Mouse (Mus musculus): ENCODE results near the gene Gm3646.

The Gm3646 gene

DNA sequence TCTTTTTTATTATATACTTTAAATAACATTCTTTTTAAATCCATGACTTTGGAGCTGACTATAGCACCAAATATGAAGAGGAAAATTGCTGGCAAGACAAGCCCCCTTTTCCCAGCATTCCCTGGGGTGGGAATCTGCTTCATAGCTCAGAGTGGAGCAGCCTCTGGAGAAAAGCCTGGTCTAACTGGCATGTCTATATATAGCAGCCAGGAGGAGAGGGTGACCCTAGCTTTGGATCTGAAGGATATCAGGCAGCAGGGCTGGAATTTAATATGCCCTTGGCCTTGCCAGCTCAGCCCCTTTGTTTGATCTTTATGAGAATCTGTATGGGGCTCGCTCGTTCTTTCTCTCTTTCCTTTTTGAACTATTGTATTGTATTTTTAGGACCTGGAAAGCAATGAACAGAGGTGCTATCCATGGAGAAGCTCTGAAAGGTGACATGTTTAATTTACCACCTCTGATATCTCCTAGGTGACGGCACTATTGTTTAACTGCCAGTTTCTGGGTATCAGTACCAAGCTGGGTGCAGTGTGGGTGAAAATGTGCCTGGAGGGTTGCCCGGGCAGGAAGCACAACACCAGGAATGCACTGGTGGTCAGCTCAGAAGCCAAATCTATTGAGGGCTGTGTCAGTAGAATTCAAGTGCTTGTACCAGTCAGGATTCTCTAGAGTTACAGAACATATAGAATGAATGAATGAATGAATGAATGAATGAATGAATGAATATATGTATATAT is at the start of gene Gm3646:
Gm3646 (minus strand) TSS at position 90 of the 737 bp plus-strand sequence.
- in situ Hi-C loops (cut with MboI; ENCODE audit: unreplicated experiment in 2 of 2), result no loop called here

DNA sequence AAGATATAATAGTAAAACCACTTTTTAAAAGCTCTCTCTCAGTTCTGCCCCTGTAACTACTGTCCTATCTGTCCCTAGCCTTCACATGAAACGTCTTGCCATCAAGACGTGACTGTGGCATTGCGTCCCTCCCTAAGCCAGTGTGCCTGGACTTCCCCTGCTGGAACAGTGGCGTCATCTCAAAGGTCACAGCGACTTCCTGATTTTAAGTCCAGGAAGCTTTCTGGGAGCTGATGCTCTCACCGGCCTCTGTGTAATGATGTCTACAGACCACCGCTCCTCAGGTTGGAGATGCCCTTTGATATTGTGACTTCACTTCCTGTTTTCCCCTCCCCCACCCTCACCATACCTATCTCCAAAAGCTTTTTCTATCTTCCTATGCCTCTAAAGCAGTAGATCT is 41.9 kb upstream of the Gm3646 start:
- in situ Hi-C loops (cut with MboI; ENCODE audit: unreplicated experiment in 2 of 2), result no loop called here

DNA sequence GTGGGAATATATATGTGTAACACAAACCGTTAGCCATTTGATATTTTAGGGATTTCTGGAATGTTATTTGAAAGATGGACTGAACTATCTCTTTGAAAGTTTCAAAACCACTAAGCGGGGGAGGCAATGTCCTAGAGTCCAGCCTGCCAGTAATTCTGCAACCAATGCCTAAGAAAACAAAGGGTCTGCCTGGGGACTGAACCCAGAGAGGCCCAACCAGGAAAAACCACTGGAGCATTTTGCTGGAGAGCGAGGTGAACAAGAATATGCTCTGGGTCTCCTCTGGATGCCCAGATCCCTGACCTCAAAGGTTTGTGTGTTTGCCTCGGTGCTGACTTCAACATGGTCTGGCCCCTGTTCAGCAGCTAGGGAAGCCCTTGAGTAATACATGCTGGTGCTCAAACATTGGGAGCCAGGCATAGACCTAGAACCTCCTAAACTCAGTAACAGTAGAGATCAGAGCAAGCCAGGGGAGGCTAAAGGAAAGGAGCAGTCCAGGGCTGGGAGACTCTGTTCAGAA is 41.0 kb upstream of the Gm3646 start:
- in situ Hi-C loops (cut with MboI; ENCODE audit: unreplicated experiment in 2 of 2), result no loop called here

DNA sequence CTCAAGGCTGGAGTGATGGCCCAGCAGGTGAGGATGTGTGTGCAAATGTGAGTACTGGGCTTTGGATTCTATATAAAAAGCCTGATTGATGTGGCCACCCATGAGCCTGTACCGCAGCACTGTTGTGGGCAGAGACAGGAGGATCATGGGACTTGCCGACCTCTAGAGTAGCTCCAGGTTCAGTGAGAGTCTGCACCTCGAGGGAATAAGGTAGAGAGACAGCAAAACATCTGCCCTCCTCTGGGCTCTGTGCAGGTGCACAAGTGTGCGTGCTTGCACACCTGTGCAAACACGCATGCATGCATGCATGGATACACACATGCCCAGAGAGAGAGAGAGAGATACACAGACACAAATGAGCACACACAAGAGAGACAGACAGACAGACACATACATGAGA is 38.2 kb upstream of the Gm3646 start:
- in situ Hi-C loops (cut with MboI; ENCODE audit: unreplicated experiment in 2 of 2), result no loop called here

DNA sequence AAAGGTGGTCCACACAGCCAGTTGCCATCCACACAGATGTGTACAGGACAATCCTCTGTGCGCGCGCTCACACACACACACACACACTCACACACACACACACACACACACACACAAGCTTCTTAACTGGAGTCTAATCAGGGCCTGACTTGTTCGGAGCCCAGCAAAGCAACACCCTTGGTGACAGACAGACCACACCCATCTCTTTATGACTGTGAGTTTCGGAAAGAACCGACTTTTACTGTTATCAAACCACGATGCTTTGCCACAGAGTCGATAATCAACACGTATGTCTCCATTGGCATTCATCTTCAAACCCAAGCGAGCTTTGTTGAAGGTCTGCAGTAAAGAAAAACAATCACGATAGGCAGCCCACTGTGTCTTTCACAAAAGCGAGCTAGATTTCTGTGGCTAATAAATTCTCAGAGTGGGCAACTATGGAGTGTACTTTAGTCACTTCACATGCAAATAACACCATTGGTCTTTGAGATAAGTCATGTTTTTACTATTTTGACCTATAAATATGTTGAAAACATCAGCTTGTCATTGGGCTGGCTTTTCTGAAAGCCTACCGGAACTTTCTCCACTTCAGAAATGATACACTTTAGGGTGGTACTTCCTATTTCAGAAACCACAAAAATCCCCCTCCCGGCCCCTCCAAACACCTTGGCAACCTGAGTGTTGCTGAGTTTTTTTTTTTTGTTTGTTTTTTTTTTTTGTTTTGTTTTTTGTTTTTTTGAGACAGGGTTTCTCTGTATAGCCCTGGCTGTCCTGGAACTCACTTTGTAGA is 37.3 kb upstream of the Gm3646 start:
- in situ Hi-C loops (cut with MboI; ENCODE audit: unreplicated experiment in 2 of 2), result no loop called here

DNA sequence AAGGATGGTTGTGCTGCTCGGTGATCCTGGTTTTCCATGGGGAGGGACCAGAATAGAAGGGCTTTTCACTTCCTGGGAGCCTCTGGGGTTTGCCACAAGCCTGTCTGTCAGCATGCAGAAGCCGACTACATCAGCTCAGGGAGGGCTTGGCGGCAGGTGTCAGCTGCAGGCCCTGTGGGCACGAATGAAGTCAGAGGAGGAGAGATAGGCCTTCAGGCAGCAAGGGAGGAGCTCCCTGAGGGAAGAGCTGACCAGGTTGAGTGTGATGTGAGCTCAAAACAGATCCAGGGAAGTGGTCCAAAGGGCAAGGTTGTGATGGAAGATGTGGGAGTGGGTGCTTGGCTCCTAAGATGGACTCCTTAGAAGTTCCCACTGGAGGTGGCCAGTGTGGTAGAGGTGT is 35.7 kb upstream of the Gm3646 start:
- in situ Hi-C loops (cut with MboI; ENCODE audit: unreplicated experiment in 2 of 2), result no loop called here

DNA sequence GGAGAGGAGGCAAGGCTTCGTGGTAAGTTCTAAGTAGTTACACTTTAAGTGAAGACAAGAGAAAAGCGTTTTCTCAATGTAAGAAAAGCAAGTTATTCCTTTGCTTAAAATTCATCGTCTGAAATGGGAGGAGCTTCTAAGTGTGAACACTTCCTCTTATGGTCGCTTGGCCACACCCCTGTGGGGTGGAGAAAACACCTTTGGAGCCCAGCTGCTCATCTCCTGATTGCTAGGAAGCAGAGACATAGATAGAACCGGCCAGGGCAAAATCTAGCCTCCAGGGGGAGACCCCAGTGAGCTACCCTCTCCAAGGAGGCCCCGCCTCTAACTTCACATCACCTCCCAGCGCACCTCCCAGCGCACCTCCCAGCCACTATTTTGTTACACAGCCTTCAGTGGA is 34.7 kb upstream of the Gm3646 start:
- in situ Hi-C loops (cut with MboI; ENCODE audit: unreplicated experiment in 2 of 2), result no loop called here

DNA sequence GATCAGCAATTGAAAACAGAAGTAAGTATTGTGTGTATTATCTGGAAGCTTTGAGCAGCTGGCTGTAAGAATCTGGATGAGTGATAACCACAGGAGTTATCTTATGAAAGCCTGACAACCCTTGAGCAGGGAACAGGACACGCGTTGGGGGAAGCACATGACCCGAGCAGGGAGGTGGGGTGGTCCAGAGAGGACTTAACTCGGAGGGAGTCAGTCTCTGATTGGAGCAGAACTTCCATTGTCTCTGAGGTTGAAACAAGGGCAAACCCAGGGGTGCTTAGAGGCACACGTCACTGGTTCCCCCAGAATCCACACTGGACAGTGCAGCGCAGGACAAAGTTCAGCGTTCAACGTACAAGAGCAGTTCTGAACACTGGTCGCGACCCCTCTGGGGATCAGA is 34.1 kb upstream of the Gm3646 start:
- in situ Hi-C loops (cut with MboI; ENCODE audit: unreplicated experiment in 2 of 2), result no loop called here

DNA sequence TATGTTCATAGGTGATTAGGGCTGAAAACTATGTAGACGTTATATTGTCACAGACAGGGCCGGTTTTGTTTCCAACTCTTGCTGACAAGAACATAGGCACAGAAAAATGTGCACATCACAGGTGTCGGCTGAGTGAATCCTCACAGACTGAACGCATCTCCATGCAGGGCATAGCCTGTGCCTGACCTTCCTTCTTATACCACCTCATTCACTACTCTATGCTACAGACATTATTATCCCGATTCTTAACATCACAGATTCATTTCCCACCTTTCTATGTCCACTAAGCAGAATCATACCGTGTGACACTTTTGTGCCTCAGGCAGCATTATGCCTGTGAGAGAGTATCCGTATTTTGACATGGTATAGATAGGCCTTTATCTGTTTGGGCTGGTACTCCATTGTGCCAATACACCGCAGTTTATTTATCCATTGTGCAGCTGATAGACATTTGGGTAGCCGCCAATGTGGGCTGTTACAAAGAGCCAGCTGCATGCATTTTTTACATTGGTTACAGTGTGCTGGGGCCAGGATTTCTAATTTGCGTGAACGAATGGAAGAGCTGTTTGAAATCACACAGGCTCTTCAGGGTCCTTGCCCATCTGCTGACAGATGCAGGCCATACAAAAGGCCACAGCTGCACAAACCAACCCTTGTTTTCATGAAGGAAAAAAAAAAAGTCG is 33.5 kb upstream of the Gm3646 start:
- in situ Hi-C loops (cut with MboI; ENCODE audit: unreplicated experiment in 2 of 2), result no loop called here

DNA sequence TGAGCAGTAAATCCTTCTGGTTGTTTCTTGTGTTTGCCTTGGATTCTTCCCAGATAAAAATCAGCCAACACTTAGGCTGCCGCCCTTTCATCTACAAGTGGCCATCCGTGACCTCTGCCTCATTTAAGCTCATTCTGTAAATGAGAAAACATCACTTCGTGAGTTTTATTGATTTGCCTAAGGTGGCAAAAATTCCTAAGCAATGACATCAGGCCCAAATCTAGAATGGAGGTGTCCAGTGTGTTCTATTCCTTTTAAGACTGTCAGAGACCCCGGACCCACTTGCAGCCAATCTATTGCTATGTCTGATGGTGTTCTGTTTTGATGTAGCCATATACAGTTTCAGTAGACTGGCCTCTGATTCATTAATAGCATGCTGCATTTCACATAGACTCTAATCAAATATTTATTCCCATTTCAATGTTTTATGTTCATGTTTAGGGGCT is 26.5 kb upstream of the Gm3646 start:
- in situ Hi-C loops (cut with MboI; ENCODE audit: unreplicated experiment in 2 of 2), result no loop called here

DNA sequence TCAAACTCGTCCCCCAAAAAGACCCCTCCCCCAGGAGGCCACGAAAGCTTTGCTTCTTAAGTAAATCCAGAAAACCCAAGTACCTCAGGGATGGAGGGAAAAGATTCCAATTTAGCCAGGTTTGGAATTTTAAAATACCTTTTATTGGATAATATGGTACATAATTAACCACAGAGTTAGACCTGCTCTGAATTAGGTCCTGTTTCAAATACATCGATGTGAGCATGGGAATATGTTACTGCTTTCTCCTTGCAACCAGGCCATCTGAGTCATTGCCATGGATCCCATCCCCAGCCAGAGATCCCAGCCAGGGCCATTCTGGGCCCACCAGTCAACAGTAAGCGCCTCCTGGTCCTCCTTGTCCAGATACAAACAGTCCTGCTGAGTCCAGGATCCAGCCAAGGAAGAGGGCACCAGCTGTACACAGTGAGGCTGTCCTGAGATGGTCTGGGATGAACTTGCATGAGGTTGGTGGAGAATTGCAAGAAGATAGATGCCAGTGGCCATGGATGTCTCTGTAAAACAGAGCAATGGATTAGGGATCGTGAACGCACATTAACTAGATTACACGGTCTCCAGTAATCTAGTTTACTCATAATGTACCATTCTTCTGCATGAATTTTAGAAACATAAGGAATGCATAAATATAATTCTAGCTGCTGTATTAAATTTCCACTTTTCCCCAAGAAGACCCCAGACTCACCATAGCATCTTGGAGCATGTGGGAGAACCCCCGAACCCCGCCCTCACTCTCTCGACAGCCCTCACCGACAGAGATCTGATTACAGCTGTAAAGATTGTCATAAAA is 25.9 kb upstream of the Gm3646 start:
- in situ Hi-C loops (cut with MboI; ENCODE audit: unreplicated experiment in 2 of 2), result no loop called here

DNA sequence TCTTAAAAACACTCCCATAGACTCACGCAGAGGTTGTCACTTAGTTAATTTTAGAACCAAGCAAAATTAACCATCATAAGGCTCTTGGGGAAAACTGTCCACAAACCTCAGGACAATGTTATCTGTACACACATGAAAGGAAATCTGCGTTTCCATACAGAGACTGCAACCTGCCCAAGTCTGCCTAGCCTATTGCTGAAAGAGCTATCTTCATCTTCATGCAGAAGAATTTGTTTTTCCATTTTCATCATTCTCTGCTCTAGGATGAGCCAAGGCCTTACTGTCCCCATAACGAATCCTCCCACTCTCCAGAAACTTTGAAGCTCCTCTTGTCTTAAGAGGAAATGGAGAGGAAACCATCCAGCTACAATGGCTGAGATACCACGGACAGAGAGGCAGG is 19.8 kb upstream of the Gm3646 start:
- in situ Hi-C loops (cut with MboI; ENCODE audit: unreplicated experiment in 2 of 2), result no loop called here

DNA sequence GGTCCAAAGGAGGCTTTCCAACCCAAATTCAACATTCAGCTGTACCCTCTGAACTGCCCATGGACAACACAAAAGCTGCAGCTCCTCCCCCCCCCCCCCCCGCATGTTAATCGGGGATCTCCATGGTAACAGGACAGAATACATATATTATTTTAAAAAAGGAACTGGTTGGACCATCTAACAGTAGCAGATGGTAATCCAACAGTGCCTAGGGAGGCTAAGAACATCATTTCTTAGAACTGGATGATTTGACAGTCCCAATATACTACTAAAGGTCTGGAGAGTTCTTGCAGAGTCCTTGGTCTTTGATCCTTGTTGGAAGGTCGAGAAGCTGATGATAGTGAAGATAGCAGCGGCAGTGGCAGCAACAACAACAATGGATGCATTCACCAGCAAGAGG is 19.1 kb upstream of the Gm3646 start:
- in situ Hi-C loops (cut with MboI; ENCODE audit: unreplicated experiment in 2 of 2), result no loop called here

DNA sequence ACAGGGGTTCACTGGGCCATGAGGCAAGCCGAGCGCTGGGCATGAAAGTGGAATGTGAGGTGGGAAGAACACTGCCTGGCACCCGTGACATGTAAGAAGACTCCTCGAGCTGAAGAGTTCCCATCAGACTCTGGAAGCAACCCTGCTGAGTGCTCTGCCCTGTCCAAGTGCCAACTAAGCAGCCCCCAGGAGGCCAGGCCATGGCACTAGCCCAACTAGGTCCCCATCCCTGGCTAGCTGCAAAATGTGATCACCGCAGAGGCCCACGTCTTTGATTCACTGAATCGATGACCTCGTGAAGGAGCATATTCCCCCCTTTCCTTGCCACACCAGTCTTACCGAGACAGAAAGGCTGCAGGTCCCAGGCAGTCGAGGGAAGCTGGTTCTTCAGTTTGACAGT is 14.5 kb upstream of the Gm3646 start:
- in situ Hi-C loops (cut with MboI; ENCODE audit: unreplicated experiment in 2 of 2), result no loop called here

DNA sequence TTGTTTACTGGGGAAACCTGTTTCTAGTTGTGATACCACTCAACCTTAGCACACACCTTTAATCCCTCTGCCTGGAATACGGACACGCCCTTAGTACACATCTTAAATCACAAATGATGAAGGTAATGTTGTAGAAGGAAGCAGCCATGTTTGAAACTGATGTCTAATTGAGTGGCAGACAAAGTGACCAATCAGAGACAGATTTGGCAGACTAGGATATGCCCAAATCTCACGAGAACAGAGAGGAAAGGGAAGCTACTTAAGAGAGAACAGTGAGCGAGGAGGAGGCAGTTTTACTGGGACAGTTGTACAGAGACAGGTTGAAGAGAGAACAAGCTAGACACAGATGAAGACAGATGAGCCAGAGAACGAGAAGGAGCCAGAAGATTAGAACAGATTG is 10.6 kb upstream of the Gm3646 start:
- in situ Hi-C loops (cut with MboI; ENCODE audit: unreplicated experiment in 2 of 2), result no loop called here

DNA sequence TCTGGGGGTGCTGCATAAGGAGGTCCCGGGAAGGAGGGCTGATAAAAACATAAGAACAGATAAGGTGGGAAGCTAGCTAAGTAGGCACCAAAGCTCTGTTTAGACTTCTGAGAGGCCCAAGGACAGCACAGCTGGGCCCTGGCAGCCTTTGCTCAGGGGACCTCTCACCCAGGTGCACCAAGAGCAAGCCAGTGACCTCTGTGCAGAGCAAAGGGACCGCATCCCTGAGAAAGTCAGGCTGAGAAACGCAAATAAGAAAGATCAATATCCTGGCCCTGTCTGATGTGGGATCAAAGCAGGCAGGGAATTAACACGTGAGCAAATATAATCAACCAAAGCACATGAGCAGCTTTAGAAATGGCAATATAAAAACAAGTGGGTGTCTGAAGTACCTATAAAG is 7.9 kb upstream of the Gm3646 start:
- in situ Hi-C loops (cut with MboI; ENCODE audit: unreplicated experiment in 2 of 2), result no loop called here

DNA sequence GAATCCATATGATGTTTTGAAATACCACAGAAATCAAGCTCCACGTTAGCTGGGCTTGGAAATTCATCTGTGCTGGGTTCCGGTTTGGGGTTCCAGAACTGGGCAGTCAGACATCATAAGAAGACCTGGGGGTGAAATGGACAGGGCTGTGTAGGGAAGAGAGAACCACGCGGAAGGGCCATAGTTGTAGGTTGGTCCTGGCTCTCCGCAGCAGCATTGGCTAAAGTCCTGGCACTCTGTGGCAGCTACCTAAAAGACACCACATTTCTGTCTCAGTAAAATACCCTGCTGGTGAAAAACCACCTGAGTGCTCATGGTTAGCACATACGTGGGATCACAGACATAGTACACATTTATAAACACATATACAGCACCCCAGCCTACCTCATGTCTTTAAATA is 343 bp downstream of the Gm3646 start:
- in situ Hi-C loops (cut with MboI; ENCODE audit: unreplicated experiment in 2 of 2), result no loop called here

DNA sequence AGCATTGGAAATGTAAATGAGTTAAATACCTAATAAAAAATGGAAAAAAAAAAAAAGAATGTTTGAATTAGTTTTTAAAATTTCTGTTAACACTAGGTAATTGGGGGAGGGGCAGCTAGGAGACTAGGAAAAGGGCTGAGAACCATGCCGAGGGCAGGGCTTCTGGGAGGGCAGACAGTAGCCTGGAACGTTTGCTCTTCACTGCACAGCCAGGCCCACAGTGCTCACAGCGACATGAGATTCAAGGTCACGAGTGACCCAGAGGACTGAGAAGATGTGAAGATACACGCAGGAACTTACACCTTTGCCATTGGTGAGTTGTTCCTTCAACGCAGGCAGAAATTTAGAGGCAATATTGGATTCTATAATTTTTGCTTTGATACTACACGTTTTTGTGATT is 2.2 kb downstream of the Gm3646 start:
- in situ Hi-C loops (cut with MboI; ENCODE audit: unreplicated experiment in 2 of 2), result no loop called here

DNA sequence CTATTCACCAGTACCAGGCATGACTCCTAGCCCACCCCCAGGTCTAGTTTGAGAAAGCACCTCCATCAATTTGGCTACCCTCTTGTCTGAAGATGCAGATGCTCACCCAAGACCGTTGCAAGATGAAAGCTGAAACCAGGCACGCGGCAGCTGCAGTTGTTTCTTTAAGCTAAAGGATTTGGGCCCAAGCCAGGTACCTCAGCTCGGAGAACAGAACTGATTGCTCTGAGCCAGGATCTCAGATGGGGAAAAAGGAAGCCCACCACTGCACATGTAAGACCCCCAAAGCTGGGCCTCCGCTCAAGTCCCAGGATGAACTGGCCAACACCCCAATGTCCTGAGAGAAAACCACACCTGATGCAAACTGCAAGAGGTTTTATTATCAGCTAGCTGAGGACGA is 7.6 kb downstream of the Gm3646 start:
- in situ Hi-C loops (cut with MboI; ENCODE audit: unreplicated experiment in 2 of 2), result no loop called here

DNA sequence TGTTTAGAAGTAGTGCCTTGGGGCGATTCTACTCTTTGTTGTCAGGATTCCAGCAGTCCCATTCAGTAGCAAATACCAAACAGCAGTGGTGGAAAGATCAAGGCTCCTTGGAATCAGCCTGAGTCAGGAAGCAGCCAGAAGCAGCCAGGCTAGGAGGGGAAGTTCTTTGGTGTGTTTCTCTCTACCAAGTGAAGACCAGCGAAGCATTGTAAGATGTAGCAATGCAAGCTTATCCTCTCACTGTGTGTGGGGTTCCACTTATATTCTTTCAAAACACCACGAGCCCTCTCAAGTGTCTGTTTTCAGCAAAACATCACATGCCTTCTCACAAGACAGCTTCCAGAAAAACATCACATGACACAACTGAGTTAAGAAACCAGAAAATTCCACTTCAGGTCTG is 8.4 kb downstream of the Gm3646 start:
- in situ Hi-C loops (cut with MboI; ENCODE audit: unreplicated experiment in 2 of 2), result no loop called here

DNA sequence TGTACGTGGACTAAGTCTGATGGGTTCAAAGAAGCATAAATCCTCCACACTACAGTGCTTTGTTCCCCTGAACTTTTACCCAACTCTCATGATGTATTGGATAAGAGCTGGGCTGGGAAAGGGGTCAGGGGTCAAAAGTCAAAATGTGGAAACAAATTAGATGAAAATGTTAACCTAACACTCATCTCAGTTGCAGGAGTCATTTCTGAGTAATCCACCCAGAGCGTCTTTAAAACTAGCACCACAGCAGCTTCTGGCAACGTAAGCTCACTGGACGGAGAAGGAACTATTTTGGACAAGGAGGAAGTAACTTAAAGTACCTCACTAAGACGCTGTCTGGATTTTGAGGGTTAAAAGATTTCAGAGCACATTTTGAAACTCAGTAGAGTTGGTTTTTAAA is 20.5 kb downstream of the Gm3646 start:
- in situ Hi-C loops (cut with MboI; ENCODE audit: unreplicated experiment in 2 of 2), result no loop called here
